9 mouse cellular contexts compared by ENCODE assay signal in the genomic region with DNA sequence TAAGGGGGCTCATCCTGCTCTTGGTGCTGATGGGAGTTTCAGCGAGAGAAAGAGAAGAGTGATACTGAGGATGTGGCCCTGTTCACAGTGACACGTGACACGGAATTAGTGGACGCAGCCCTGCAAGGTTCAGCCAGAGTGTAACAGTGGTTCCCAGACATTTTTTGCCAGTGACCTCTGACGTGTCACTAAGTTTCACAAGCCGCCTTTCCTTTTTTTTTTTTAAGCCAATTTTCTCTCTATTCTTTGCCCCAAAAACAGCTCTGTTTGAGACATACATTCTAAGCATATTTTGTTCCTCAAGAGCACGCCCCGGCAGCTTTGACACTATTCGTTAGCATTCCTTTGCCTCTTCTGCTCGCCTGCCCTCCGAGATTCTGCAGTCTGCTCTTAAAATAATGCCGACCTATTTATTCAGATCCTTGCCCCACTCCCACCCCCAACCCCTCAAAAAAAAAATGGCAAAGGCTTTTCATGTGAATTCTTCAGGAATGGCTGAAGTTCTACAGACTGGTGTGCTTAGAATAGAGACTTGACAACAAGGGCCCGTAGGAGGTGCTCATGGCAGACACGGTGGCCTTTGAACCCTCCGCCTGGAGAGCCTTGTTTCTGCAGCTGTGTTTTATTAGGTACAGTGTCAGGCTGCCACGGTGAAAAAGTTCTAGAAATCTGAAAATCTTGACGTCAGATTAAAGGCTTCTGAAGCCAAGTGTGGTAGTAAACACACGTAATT.
A peak's percentile ranks its signal among the peaks of the same experiment; 100 is the strongest.
DNase-seq lines count a peak whose midpoint lies in the region; ATAC-seq and TF ChIP-seq lines count a peak whose summit lies in the region.
"Had no signal": no experiment of that assay in that cellular context is flagged by ENCODE, and none has a peak within 500 bp of the region (broad histone marks: within the 10 kb centered on the region; RNA-seq: fewer than 3 reads in every experiment).

No protein-coding gene starts in this region.

- TF ChIP-seq CTCF in hindbrain, postnatal 0 days (IDR thresholded peaks at IDR 0.05; ENCODE audit: low read depth) = no peak
- no peak for TF ChIP-seq CTCF in forebrain, postnatal 0 days (IDR thresholded peaks at IDR 0.05; ENCODE audit: low read depth)

- 32% methylated on average over 18 of the region's 18 CpGs for WGBS in hindbrain, embryonic 11.5 days
- WGBS in hindbrain, postnatal 0 days = 42% methylated on average over 18 of the region's 18 CpGs
- 40% methylated on average over 18 of the region's 18 CpGs for WGBS in kidney, embryonic 15.5 days
- 43% methylated on average over 18 of the region's 18 CpGs for WGBS in neural tube, embryonic 13.5 days
- 30% methylated on average over 18 of the region's 18 CpGs for WGBS in forebrain, postnatal 0 days

- no peaks in the 10 kb centered on the region for H3K9me3 ChIP-seq in hindbrain, embryonic 11.5 days (ENCODE audit: control insufficient read depth, low read length)
- H3K9me3 ChIP-seq in hindbrain, postnatal 0 days (ENCODE audit: low read length) = no peaks in the 10 kb centered on the region
- H3K9me3 ChIP-seq in kidney, embryonic 15.5 days (replicated peaks) = no peaks in the 10 kb centered on the region
- H3K9me3 ChIP-seq in neural tube, embryonic 13.5 days = no peaks in the 10 kb centered on the region
- H3K9me3 ChIP-seq in forebrain, postnatal 0 days (ENCODE audit: low read length) = no peaks in the 10 kb centered on the region

- no peak overlapping the region for H3K9ac ChIP-seq in hindbrain, embryonic 11.5 days (ENCODE audit: low read depth, low read length)
- no peak overlapping the region for H3K9ac ChIP-seq in hindbrain, postnatal 0 days (replicated peaks; ENCODE audit: low read length)
- H3K9ac ChIP-seq in kidney, embryonic 15.5 days = no peak overlapping the region
- no peak overlapping the region for H3K9ac ChIP-seq in neural tube, embryonic 13.5 days
- no peak overlapping the region for H3K9ac ChIP-seq in forebrain, postnatal 0 days

- ATAC-seq in hindbrain, embryonic 11.5 days (ENCODE audit: low FRiP score) = no peak
- no peak for ATAC-seq in hindbrain, postnatal 0 days
- ATAC-seq in kidney, embryonic 15.5 days (replicated peaks; ENCODE audit: low FRiP score) = 0 out of 2 replicates have a peak, but pooled peaks have one; percentile 38
- no peak for ATAC-seq in neural tube, embryonic 13.5 days (ENCODE audit: low read depth)
- no peak for ATAC-seq in forebrain, postnatal 0 days

- H3K36me3 ChIP-seq in hindbrain, embryonic 11.5 days (ENCODE audit: control insufficient read depth, insufficient read depth, low read length) = no peaks in the 10 kb centered on the region
- H3K36me3 ChIP-seq in hindbrain, postnatal 0 days (ENCODE audit: insufficient read depth, low read length) = no peaks in the 10 kb centered on the region
- no peaks in the 10 kb centered on the region for H3K36me3 ChIP-seq in kidney, embryonic 15.5 days
- H3K36me3 ChIP-seq in neural tube, embryonic 13.5 days = no peaks in the 10 kb centered on the region
- H3K36me3 ChIP-seq in forebrain, postnatal 0 days (ENCODE audit: insufficient read depth) = no peaks in the 10 kb centered on the region

- peak; percentile 54 for DNase-seq in hindbrain, embryonic 11.5 days (ENCODE audit: low spot score)
- no peak for DNase-seq in hindbrain, postnatal 0 days (ENCODE audit: low spot score)
- peak; percentile 60 to 67 for DNase-seq in heart, adult 9 months (ENCODE audit: low spot score in 2 of 2)
- no peak for DNase-seq in left cerebral cortex, adult 8-10 months (ENCODE audit: low spot score in 2 of 2)
- DNase-seq in c-Kit-positive CD71-positive TER-119-positive erythroid progenitor cells, embryonic 14.5 days (ENCODE audit: low spot score) = no peak
- DNase-seq in forebrain, postnatal 0 days = no peak

- no peak overlapping the region for H3K4me2 ChIP-seq in hindbrain, embryonic 11.5 days (replicated peaks; ENCODE audit: low read depth, low read length)
- no peak overlapping the region for H3K4me2 ChIP-seq in hindbrain, postnatal 0 days (ENCODE audit: low read depth, low read length)
- no peak overlapping the region for H3K4me2 ChIP-seq in kidney, embryonic 15.5 days
- no peak overlapping the region for H3K4me2 ChIP-seq in neural tube, embryonic 13.5 days
- no peak overlapping the region for H3K4me2 ChIP-seq in forebrain, postnatal 0 days (ENCODE audit: low read depth)

- no peak overlapping the region for H3K4me3 ChIP-seq in hindbrain, embryonic 11.5 days (ENCODE audit: low read depth, low read length)
- H3K4me3 ChIP-seq in hindbrain, postnatal 0 days (ENCODE audit: low read length) = no peak overlapping the region
- no peak overlapping the region for H3K4me3 ChIP-seq in kidney, embryonic 15.5 days (replicated peaks)
- no peak overlapping the region for H3K4me3 ChIP-seq in neural tube, embryonic 13.5 days
- H3K4me3 ChIP-seq in forebrain, postnatal 0 days (ENCODE audit: low read depth, low read length) = no peak overlapping the region
- H3K4me3 ChIP-seq: myocyte had no signal

- peaks cover 2% of the 10 kb centered on the region; the same call in 1 of the 2 replicates for H3K4me1 ChIP-seq in hindbrain, embryonic 11.5 days (replicated peaks; ENCODE audit: control insufficient read depth, insufficient read depth, low read length)
- H3K4me1 ChIP-seq in hindbrain, postnatal 0 days (ENCODE audit: insufficient read depth, low read length) = peaks cover 14% of the 10 kb centered on the region
- peaks cover 44% of the 10 kb centered on the region for H3K4me1 ChIP-seq in kidney, embryonic 15.5 days
- H3K4me1 ChIP-seq in neural tube, embryonic 13.5 days (replicated peaks) = peaks cover 74% of the 10 kb centered on the region
- peaks cover 10% of the 10 kb centered on the region; the same call in 1 of the 2 replicates for H3K4me1 ChIP-seq in forebrain, postnatal 0 days (ENCODE audit: insufficient read depth)

- H3K27ac ChIP-seq in hindbrain, embryonic 11.5 days (ENCODE audit: low read depth, low read length) = no peak overlapping the region
- no peak overlapping the region for H3K27ac ChIP-seq in hindbrain, postnatal 0 days
- peak overlapping the region; percentile 67 for H3K27ac ChIP-seq in kidney, embryonic 15.5 days
- H3K27ac ChIP-seq in neural tube, embryonic 13.5 days (replicated peaks) = peak overlapping the region; percentile 6; the same call in 1 of the 2 replicates
- H3K27ac ChIP-seq in forebrain, postnatal 0 days (ENCODE audit: low read depth, low read length) = no peak overlapping the region

- H3K27me3 ChIP-seq in hindbrain, embryonic 11.5 days (ENCODE audit: control insufficient read depth, insufficient read depth, low read length) = no peaks in the 10 kb centered on the region
- no peaks in the 10 kb centered on the region for H3K27me3 ChIP-seq in hindbrain, postnatal 0 days (ENCODE audit: insufficient read depth, low read length)
- no peaks in the 10 kb centered on the region for H3K27me3 ChIP-seq in kidney, embryonic 15.5 days
- H3K27me3 ChIP-seq in neural tube, embryonic 13.5 days = no peaks in the 10 kb centered on the region
- H3K27me3 ChIP-seq in forebrain, postnatal 0 days (ENCODE audit: insufficient read depth, low read length) = no peaks in the 10 kb centered on the region

Comparison
In these comparisons a context has a peak if more than half of its experiments do, and no peak if none do; other contexts are left out.
1. DNase-seq: peak in hindbrain, embryonic 11.5 days (single experiment) and heart, adult 9 months (2 of 2); none in hindbrain, postnatal 0 days (single experiment), left cerebral cortex, adult 8-10 months (0 of 2), c-Kit-positive CD71-positive TER-119-positive erythroid progenitor cells, embryonic 14.5 days (single experiment) and forebrain, postnatal 0 days (single experiment).
2. H3K27ac ChIP-seq: peak in kidney, embryonic 15.5 days (single experiment) and neural tube, embryonic 13.5 days (single experiment); none in hindbrain, embryonic 11.5 days (single experiment), hindbrain, postnatal 0 days (single experiment) and forebrain, postnatal 0 days (single experiment).